Mouse (Mus musculus) liver (tissue): ENCODE measurements at regions not wholly inside any gene's neighbourhood (a gene's known extent, or its start where the extent isn't known, plus 50 kb on each side); places are given as distances from the start of the nearest gene placed in this dataset.
"Not testable (repeated sequence)": the region's sequence is repeated elsewhere in the genome, so short reads cannot be mapped to it uniquely, and the experiment has no call there.

Source experiments
- DNase-seq: peaks from one replicate; pipeline ENCODE4 v3.0.0-alpha.2; 2020; ENCODE audit warnings: mixed read lengths

- no peak for DNase-seq
Measured at GRCm38 (mm10) chr2:129883417-129883816, 83.1 kb downstream of the Stk35 start.

- DNase-seq = no peak
Measured at GRCm38 (mm10) chr2:129884316-129884715, 84.0 kb downstream of the Stk35 start.

GRCm38 (mm10) chr2:129885536-129885935, 85.2 kb downstream of the Stk35 start:
- no peak for DNase-seq

- DNase-seq = peak; percentile 9
Measured at GRCm38 (mm10) chr2:129893231-129893630, 92.9 kb downstream of the Stk35 start.

GRCm38 (mm10) chr2:129893832-129894231, 93.5 kb downstream of the Stk35 start:
- DNase-seq = no peak

- no peak for DNase-seq
Measured at GRCm38 (mm10) chr2:129894906-129895305, 94.6 kb downstream of the Stk35 start.

- DNase-seq = no peak
Measured at GRCm38 (mm10) chr2:129895369-129895768, 95.1 kb downstream of the Stk35 start.

GRCm38 (mm10) chr2:129896696-129897095, 96.4 kb downstream of the Stk35 start:
- no peak for DNase-seq

GRCm38 (mm10) chr2:129903383-129904135, 103.2 kb downstream of the Stk35 start:
- no peak for DNase-seq

- DNase-seq = no peak
Measured at GRCm38 (mm10) chr2:129904753-129905152, 104.4 kb downstream of the Stk35 start.

GRCm38 (mm10) chr2:129908701-129909425, 103.3 kb upstream of the Tgm3 start:
- no peak for DNase-seq

GRCm38 (mm10) chr2:129911203-129911921, 100.8 kb upstream of the Tgm3 start:
- DNase-seq = no peak

GRCm38 (mm10) chr2:129912556-129912955, 99.6 kb upstream of the Tgm3 start:
- no peak for DNase-seq

- no peak for DNase-seq
Measured at GRCm38 (mm10) chr2:129914261-129914660, 97.9 kb upstream of the Tgm3 start.

GRCm38 (mm10) chr2:129916411-129916810, 95.7 kb upstream of the Tgm3 start:
- no peak for DNase-seq

GRCm38 (mm10) chr2:129918141-129918790, 93.9 kb upstream of the Tgm3 start:
- DNase-seq = no peak

- no peak for DNase-seq
Measured at GRCm38 (mm10) chr2:129919551-129919950, 92.6 kb upstream of the Tgm3 start.

- no peak for DNase-seq
Measured at GRCm38 (mm10) chr2:129927218-129927617, 84.9 kb upstream of the Tgm3 start.

- DNase-seq = no peak
Measured at GRCm38 (mm10) chr2:129933578-129933977, 78.6 kb upstream of the Tgm3 start.

GRCm38 (mm10) chr2:129942824-129943223, 69.3 kb upstream of the Tgm3 start:
- no peak for DNase-seq

- no peak for DNase-seq
Measured at GRCm38 (mm10) chr2:129947847-129948553, 64.1 kb upstream of the Tgm3 start.

GRCm38 (mm10) chr2:129949786-129950185, 62.4 kb upstream of the Tgm3 start:
- not testable (repeated sequence) for DNase-seq
